Mouse (Mus musculus) limb, embryonic 15.5 days (tissue): ENCODE results near the gene Tcf12. TPM values are rescaled to one million over a fixed set of nuclear protein-coding genes. Genes with fewer than 3 reads are reported as not detected.

Source experiments
- ATAC-seq: fragments of 200-750 bp; cut with Nextera tagmentation; 2 replicates; pipeline ENCODE4 v1.8.0; 2017; ENCODE audit warnings: low read depth, moderate TSS enrichment; ENCODE audit not compliant: insufficient number of reproducible peaks, low FRiP score, low TSS enrichment
- H3K27ac ChIP-seq: fragments of 300-500 bp; sonication (generic); 2 replicates; pipeline ENCODE4 v1.5.1; 2015; ENCODE audit warnings: moderate library complexity, mild to moderate bottlenecking, inconsistent platforms
- H3K27me3 ChIP-seq: fragments of 300-500 bp; sonication (generic); 2 replicates; pipeline ENCODE4 v1.6.1; 2015; ENCODE audit warnings: inconsistent platforms
- H3K36me3 ChIP-seq: fragments of 300-500 bp; sonication (generic); 2 replicates; pipeline ENCODE4 v1.6.1; 2015; ENCODE audit warnings: inconsistent platforms
- H3K4me1 ChIP-seq: fragments of 300-500 bp; sonication (generic); 2 replicates; pipeline ENCODE4 v1.6.1; 2015; ENCODE audit warnings: inconsistent platforms
- H3K4me2 ChIP-seq: fragments of 300-500 bp; sonication (generic); 2 replicates; pipeline ENCODE4 v1.6.1; 2015; ENCODE audit warnings: mild to moderate bottlenecking, inconsistent platforms
- H3K4me3 ChIP-seq: fragments of 300-500 bp; sonication (generic); 2 replicates; pipeline ENCODE4 v1.5.1; 2015; ENCODE audit warnings: mild to moderate bottlenecking, inconsistent platforms
- H3K9ac ChIP-seq: fragments of 300-500 bp; sonication (generic); 2 replicates; pipeline ENCODE4 v1.6.1; 2015; ENCODE audit warnings: inconsistent platforms
- H3K9me3 ChIP-seq: fragments of 300-500 bp; sonication (generic); 2 replicates; pipeline ENCODE4 v1.6.1; 2016; ENCODE audit warnings: inconsistent platforms
- WGBS: fragments of 180-500 bp; shearing (Covaris S2); methylation state at CpG from one replicate; pipeline ENCODE4 v1.1.7; 2015; 5-methylcytosine and 5-hydroxymethylcytosine counted together
- polyA plus RNA-seq: library from polyadenylated mRNA; unstranded; fragments of >200 nt; fragmentation: Nextera tagmentation; extraction: Ambion mirVana; gene quantifications from 2 replicates; pipeline ENCODE4 v1.2.1, GENCODE M21; 2015

Tcf12 gene
- polyA plus RNA-seq, 1 experiment from 2014 or later, result 90.4 TPM

DNA sequence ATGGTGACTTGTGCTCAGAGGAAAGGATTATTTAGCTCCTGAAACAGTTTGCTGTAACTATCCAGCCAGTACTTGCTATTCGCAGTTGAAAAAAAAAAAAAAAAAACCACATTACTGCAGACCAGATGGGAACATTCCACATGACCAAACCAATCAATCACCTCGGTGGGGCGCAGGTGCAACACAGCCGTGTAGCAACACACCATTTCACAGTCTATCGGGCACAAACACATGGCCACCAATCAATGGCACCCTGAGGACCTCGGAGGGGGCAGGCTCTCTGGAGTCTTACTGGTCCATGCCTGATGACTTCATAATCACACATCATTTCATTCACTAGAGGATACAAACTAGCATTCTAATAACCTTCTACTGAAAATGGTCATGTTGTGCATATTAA lies 135.6 kb downstream of the Tcf12 start:
- ATAC-seq, result no peak
- Histone ChIP-seq H3K4me1 (peaks cover 7% of the 10 kb centered on the region), H3K4me3 (no peak overlapping the region), H3K27me3 (no peaks in the 10 kb centered on the region), H3K27ac (no peak overlapping the region), H3K9ac (no peak overlapping the region), H3K9me3 (no peaks in the 10 kb centered on the region), H3K4me2 (no peak overlapping the region), H3K36me3 (no peaks in the 10 kb centered on the region)
- 9% methylated on average over 6 of the region's 6 CpGs for WGBS

DNA sequence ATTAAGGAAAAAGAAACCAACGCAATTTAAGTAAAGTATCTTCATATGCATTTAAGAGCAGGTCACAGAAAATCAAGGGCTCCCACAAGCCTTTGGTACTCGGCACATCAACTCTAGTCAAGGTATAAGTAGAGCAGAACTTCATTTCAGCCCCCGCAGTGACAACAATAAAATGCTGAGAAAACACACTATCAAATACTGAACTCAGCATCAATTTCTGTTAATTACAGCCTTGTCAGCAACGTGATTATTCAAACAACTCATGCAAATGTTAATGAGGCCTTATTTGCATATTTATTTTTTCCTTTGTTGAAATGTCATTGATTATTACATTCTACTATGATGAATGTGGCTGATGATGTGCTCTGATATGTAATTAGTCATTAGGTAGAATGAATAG lies 136.5 kb downstream of the Tcf12 start:
- no peaks in the 10 kb centered on the region for H3K27me3 ChIP-seq
- no peak overlapping the region for H3K4me3 ChIP-seq
- no peaks in the 10 kb centered on the region for H3K9me3 ChIP-seq
- no peak overlapping the region for H3K9ac ChIP-seq
- H3K4me1 ChIP-seq, result peaks cover 7% of the 10 kb centered on the region
- H3K36me3 ChIP-seq, result no peaks in the 10 kb centered on the region
- no peak for ATAC-seq
- WGBS, result 51% methylated on average over 4 of the region's 4 CpGs
- no peak overlapping the region; the same call in 1 of the 2 replicates for H3K27ac ChIP-seq
- no peak overlapping the region for H3K4me2 ChIP-seq

DNA sequence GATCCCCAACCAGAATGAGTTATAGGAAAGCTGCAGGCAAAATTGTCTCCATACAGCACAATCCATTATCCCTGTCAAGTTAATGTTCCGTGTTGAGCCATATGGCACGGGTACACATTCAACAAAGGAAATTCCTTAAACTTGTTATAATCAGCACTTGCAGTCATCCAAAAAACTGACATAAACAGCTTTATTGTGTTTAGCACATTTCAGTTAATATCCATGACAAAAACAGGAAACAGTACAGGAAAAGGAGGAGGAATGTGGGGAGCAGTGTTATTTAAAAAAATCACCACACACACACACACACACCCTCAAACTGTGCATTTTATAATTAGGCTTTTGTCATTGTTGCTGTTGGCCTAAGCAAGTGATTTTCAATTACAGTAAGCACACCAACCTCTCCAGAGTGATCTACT lies 137.1 kb downstream of the Tcf12 start:
- 4% methylated on average over 2 of the region's 2 CpGs for WGBS
- H3K9ac ChIP-seq, result no peak overlapping the region
- no peaks in the 10 kb centered on the region for H3K36me3 ChIP-seq
- H3K4me1 ChIP-seq, result peaks cover 7% of the 10 kb centered on the region
- no peak overlapping the region for H3K27ac ChIP-seq
- no peak for ATAC-seq
- H3K4me3 ChIP-seq, result no peak overlapping the region
- H3K4me2 ChIP-seq, result no peak overlapping the region
- no peaks in the 10 kb centered on the region for H3K27me3 ChIP-seq
- no peaks in the 10 kb centered on the region for H3K9me3 ChIP-seq

GRCm38 (mm10) chr9:71964039-71964438 lies 147.6 kb downstream of the Tcf12 start:
- WGBS, result 76% methylated on average over 4 of the region's 4 CpGs
- no peaks in the 10 kb centered on the region for H3K27me3 ChIP-seq
- ATAC-seq, result no peak

GRCm38 (mm10) chr9:71960026-71960396 lies 151.7 kb downstream of the Tcf12 start:
- ATAC-seq, result no peak
- Histone ChIP-seq H3K4me3 (no peak overlapping the region), H3K4me2 (0 out of 2 replicates have a peak overlapping the region, but pooled peaks have one; percentile 5), H3K36me3 (no peaks in the 10 kb centered on the region), H3K4me1 (peaks cover 3% of the 10 kb centered on the region; the same call in 1 of the 2 replicates), H3K9me3 (no peaks in the 10 kb centered on the region), H3K27me3 (no peaks in the 10 kb centered on the region), H3K9ac (no peak overlapping the region), H3K27ac (peak overlapping the region; percentile 67)

More at GRCm38 (mm10) chr9:71964039-71964438, 147.6 kb downstream of the Tcf12 start:
- H3K9me3 ChIP-seq, result no peaks in the 10 kb centered on the region
- no peaks in the 10 kb centered on the region for H3K36me3 ChIP-seq
- H3K4me2 ChIP-seq, result no peak overlapping the region
- H3K4me3 ChIP-seq, result no peak overlapping the region
- H3K27ac ChIP-seq, result no peak overlapping the region
- H3K4me1 ChIP-seq, result peaks cover 3% of the 10 kb centered on the region; the same call in 1 of the 2 replicates
- no peak overlapping the region for H3K9ac ChIP-seq

DNA sequence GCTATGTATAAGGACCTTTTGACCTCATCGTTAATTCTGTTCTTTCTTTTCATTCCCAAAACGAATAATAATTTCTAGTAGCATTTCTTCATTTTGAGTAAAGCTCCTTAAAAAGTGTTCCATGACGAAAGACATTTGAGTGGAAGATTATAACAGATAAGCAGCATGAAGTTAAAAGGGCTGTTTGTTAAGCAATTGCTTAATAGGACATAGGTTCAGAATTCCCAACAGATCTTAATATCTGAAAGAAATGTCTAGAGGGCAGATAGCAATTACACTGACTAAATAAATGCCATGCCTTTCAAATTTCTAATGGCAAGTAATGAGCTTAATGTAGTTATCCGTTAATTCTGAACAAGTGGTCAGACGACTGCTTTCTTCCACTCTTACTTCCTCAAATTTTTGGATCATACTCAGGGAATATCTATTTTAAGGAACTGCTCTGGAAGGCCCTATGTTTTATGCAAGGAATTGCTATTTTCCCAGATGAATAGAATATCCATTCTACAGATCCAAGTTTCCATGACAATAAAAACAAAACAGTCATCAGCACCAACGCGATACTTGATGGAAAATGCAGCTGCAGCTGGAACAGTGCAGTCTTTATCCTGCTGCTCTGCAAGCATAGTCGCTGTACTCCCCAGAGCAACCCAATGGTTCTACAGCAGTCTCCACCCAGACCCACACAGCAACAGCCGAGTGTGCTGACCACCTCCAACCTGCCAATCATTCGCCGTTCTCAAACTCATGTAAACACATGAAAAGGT lies 152.2 kb downstream of the Tcf12 start:
- 0 out of 2 replicates have a peak overlapping the region, but pooled peaks have one; percentile 5 for H3K4me2 ChIP-seq
- no peak overlapping the region for H3K9ac ChIP-seq
- WGBS, result 50% methylated on average over 11 of the region's 11 CpGs
- no peaks in the 10 kb centered on the region for H3K27me3 ChIP-seq
- no peaks in the 10 kb centered on the region for H3K9me3 ChIP-seq
- H3K27ac ChIP-seq, result peak overlapping the region; percentile 67
- no peaks in the 10 kb centered on the region for H3K36me3 ChIP-seq
- H3K4me1 ChIP-seq, result peaks cover 3% of the 10 kb centered on the region; the same call in 1 of the 2 replicates
- no peak overlapping the region for H3K4me3 ChIP-seq
- ATAC-seq, result peak; percentile 79; the same call in 1 of the 2 replicates

DNA sequence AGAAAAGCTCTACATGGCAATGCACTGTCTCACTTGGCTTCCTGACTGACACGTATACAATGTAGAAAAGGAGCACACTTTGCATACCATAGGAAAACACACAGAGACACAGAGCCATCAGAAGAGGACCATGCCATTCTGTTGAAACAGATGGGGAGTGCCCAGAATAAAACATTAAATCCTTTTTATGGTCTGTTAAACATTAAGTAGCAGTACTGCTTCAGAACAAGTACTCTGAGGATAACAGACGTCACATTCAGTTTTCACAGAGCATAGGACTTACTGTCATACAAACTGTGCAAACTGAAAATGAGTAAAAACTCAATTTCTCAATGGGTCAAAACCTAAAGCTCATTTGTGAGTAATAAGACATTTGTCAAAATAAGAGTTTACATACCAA lies 158.5 kb downstream of the Tcf12 start:
- H3K4me2 ChIP-seq, result no peak overlapping the region
- no peak overlapping the region for H3K27ac ChIP-seq
- no peaks in the 10 kb centered on the region for H3K4me1 ChIP-seq
- H3K9me3 ChIP-seq, result no peaks in the 10 kb centered on the region
- H3K36me3 ChIP-seq, result no peaks in the 10 kb centered on the region
- WGBS, result 72% methylated on average over 2 of the region's 2 CpGs
- ATAC-seq, result no peak
- no peak overlapping the region for H3K9ac ChIP-seq
- H3K4me3 ChIP-seq, result no peak overlapping the region
- H3K27me3 ChIP-seq, result no peaks in the 10 kb centered on the region

DNA sequence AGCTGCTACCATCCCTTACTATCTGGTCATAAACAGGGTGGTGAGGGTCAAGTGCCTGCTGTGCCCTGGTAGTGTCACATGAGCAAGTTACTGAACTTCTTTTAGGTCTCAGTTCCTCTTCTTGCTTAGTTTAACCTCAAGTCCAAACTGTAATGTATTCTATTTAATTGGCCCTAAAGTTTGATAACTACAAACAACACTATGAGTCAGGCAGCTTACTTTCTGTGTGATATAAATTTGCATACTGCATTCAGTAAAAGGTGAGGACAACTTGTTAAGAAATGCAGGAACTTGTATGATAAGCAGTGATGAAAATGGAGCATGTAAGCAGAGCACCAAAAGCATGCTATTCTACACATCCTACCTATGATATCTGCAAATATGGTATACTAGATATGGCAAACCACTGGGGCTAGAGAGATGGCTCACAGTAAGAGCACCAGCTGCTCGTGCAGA lies 159.0 kb downstream of the Tcf12 start:
- Histone ChIP-seq H3K9me3 (no peaks in the 10 kb centered on the region), H3K36me3 (no peaks in the 10 kb centered on the region), H3K27me3 (no peaks in the 10 kb centered on the region), H3K4me1 (no peaks in the 10 kb centered on the region), H3K4me2 (no peak overlapping the region), H3K4me3 (no peak overlapping the region), H3K27ac (no peak overlapping the region), H3K9ac (no peak overlapping the region)
- no peak for ATAC-seq
- 85% methylated on average over 1 of the region's 1 CpGs for WGBS

- Histone ChIP-seq H3K4me1 (no peaks in the 10 kb centered on the region), H3K9ac (no peak overlapping the region), H3K4me3 (no peak overlapping the region), H3K27me3 (no peaks in the 10 kb centered on the region), H3K36me3 (no peaks in the 10 kb centered on the region), H3K27ac (no peak overlapping the region), H3K4me2 (no peak overlapping the region), H3K9me3 (no peaks in the 10 kb centered on the region)
- ATAC-seq, result no peak
- 70% methylated on average over 2 of the region's 2 CpGs for WGBS
Observed at GRCm38 (mm10) chr9:71951926-71952325, 159.7 kb downstream of the Tcf12 start.

GRCm38 (mm10) chr9:71951341-71951740 lies 160.3 kb downstream of the Tcf12 start:
- no peak overlapping the region for H3K9ac ChIP-seq
- no peak overlapping the region for H3K27ac ChIP-seq
- 73% methylated on average over 4 of the region's 4 CpGs for WGBS
- H3K9me3 ChIP-seq, result no peaks in the 10 kb centered on the region
- no peaks in the 10 kb centered on the region for H3K27me3 ChIP-seq
- H3K4me3 ChIP-seq, result no peak overlapping the region
- H3K36me3 ChIP-seq, result no peaks in the 10 kb centered on the region
- H3K4me2 ChIP-seq, result no peak overlapping the region
- H3K4me1 ChIP-seq, result no peaks in the 10 kb centered on the region
- no peak for ATAC-seq

DNA sequence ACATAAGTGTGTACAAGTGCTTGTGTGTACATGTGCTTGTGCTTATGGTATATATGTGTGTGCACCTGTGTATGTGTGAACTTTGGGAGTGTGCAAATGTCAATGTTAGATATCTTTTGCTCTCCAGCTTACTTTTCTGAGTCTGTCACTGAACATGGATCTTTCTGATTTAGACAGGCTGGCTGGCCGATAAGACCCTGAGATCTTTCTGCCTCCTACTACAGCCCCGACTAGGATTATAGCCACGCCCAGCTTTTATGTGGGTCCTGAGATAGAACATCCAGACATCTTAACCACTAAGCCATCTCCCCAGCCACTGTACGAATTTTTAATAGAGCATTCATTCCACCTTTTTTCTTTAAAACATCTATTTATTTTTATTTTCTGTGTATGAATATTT lies 166.9 kb downstream of the Tcf12 start:
- WGBS, result 85% methylated on average over 4 of the region's 4 CpGs
- H3K27me3 ChIP-seq, result no peaks in the 10 kb centered on the region
- H3K36me3 ChIP-seq, result no peaks in the 10 kb centered on the region
- no peak for ATAC-seq
- H3K9me3 ChIP-seq, result no peaks in the 10 kb centered on the region
- no peak overlapping the region for H3K4me2 ChIP-seq
- H3K4me3 ChIP-seq, result no peak overlapping the region
- H3K9ac ChIP-seq, result no peak overlapping the region
- no peaks in the 10 kb centered on the region for H3K4me1 ChIP-seq
- no peak overlapping the region for H3K27ac ChIP-seq

GRCm38 (mm10) chr9:71942424-71942823 lies 169.2 kb downstream of the Tcf12 start:
- ATAC-seq, result no peak

More at GRCm38 (mm10) chr9:71942424-71942823, 169.2 kb downstream of the Tcf12 start:
- Histone ChIP-seq H3K4me1 (no peaks in the 10 kb centered on the region), H3K4me2 (no peak overlapping the region), H3K4me3 (no peak overlapping the region), H3K27me3 (no peaks in the 10 kb centered on the region), H3K36me3 (no peaks in the 10 kb centered on the region), H3K27ac (no peak overlapping the region), H3K9me3 (no peaks in the 10 kb centered on the region), H3K9ac (no peak overlapping the region)
